ENCODE assay signal across 8 mouse cellular contexts in genomic region chr1:75236117-75237050, GRCm38 (mm10). TPM values are rescaled to one million over a fixed set of nuclear protein-coding genes. Genes with fewer than 3 reads are reported as not detected.
DNase-seq lines count a peak whose midpoint lies in the region; ATAC-seq lines count a peak whose summit lies in the region.

Gene Dnajb2, plus strand, starts transcription at chr1:75236406.

- H3K4me3 ChIP-seq in brown adipose tissue, adult 24 weeks (ENCODE audit: insufficient read depth, low read depth, low read length), result peak within 1 kb of the TSS; percentile 82
- H3K4me3 ChIP-seq in forebrain, embryonic 10.5 days, result peak within 1 kb of the TSS; percentile 79
- H3K4me3 ChIP-seq in heart, embryonic 14.5 days (ENCODE audit: control insufficient read depth in 1 of 2, insufficient read depth in 1 of 2, low read depth in 1 of 2, low read length in 2 of 2), result peak within 1 kb of the TSS; percentile 66 to 70
- peak within 1 kb of the TSS; percentile 65 for H3K4me3 ChIP-seq in liver, embryonic 13.5 days (replicated peaks)
- H3K4me3 ChIP-seq in stomach, embryonic 14.5 days (ENCODE audit: low read depth, low read length), result peak within 1 kb of the TSS; percentile 60

- DNase-seq in forebrain, embryonic 10.5 days (ENCODE audit: extremely low spot score, low spot score), result peak; percentile 82
- peak; percentile 93 for DNase-seq in kidney, postnatal 10 days
- peak; percentile 94 for DNase-seq in liver, embryonic 13.5 days
- peak; percentile 91 to 92 for DNase-seq in natural killer cell, adult 2 months (ENCODE audit: low spot score in 2 of 2)

- peaks cover 12% of the 10 kb centered on the region for H3K27me3 ChIP-seq in forebrain, embryonic 10.5 days (ENCODE audit: poor library complexity, severe bottlenecking)
- H3K27me3 ChIP-seq in heart, embryonic 14.5 days (ENCODE audit: control insufficient read depth, insufficient read depth, low read length), result no peaks in the 10 kb centered on the region
- H3K27me3 ChIP-seq in liver, embryonic 13.5 days, result no peaks in the 10 kb centered on the region
- no peaks in the 10 kb centered on the region for H3K27me3 ChIP-seq in stomach, embryonic 14.5 days (ENCODE audit: control insufficient read depth, insufficient read depth, low read length)

- ATAC-seq in CD4-positive, CD25-positive, alpha-beta regulatory T cell, adult 4 months, result peak; percentile 74
- peak; percentile 86 for ATAC-seq in heart, embryonic 14.5 days (ENCODE audit: insufficient number of reproducible peaks, insufficient read depth, low FRiP score, low read depth)
- ATAC-seq in liver, embryonic 13.5 days (ENCODE audit: low read depth), result peak; percentile 96
- ATAC-seq in stomach, embryonic 14.5 days (ENCODE audit: insufficient number of reproducible peaks, insufficient read depth, low FRiP score, low read depth), result peak; percentile 92

- peak within 1 kb of the TSS; percentile 88 for H3K4me2 ChIP-seq in heart, embryonic 14.5 days (ENCODE audit: low read length)
- H3K4me2 ChIP-seq in liver, embryonic 13.5 days, result peak within 1 kb of the TSS; percentile 87
- H3K4me2 ChIP-seq in stomach, embryonic 14.5 days (replicated peaks; ENCODE audit: low read depth, low read length), result peak within 1 kb of the TSS; percentile 88

- H3K9me3 ChIP-seq in forebrain, embryonic 10.5 days, result no peaks in the 10 kb centered on the region
- no peaks in the 10 kb centered on the region for H3K9me3 ChIP-seq in heart, embryonic 14.5 days (ENCODE audit: control insufficient read depth, low read length)
- H3K9me3 ChIP-seq in liver, embryonic 13.5 days (replicated peaks), result no peaks in the 10 kb centered on the region
- H3K9me3 ChIP-seq in stomach, embryonic 14.5 days (ENCODE audit: control insufficient read depth, low read depth, low read length), result no peaks in the 10 kb centered on the region

- peak within 1 kb of the TSS; percentile 89 for H3K9ac ChIP-seq in heart, embryonic 14.5 days (ENCODE audit: low read length)
- H3K9ac ChIP-seq in liver, embryonic 13.5 days, result peak within 1 kb of the TSS; percentile 77
- H3K9ac ChIP-seq in stomach, embryonic 14.5 days (replicated peaks; ENCODE audit: low read depth, low read length), result peak within 1 kb of the TSS; percentile 53

- H3K4me1 ChIP-seq in brown adipose tissue, adult 24 weeks (ENCODE audit: control insufficient read depth, insufficient read depth, insufficient read length, low read length), result peaks cover 9% of the 10 kb centered on the region
- peaks cover 30% of the 10 kb centered on the region for H3K4me1 ChIP-seq in forebrain, embryonic 10.5 days
- peaks cover 13 to 27% of the 10 kb centered on the region in 2 experiments for H3K4me1 ChIP-seq in heart, embryonic 14.5 days (ENCODE audit: control insufficient read depth in 2 of 2, insufficient read depth in 2 of 2, low read length in 2 of 2)
- H3K4me1 ChIP-seq in liver, embryonic 13.5 days (replicated peaks), result peaks cover 61% of the 10 kb centered on the region
- peaks cover 2% of the 10 kb centered on the region; the same call in 1 of the 2 replicates for H3K4me1 ChIP-seq in stomach, embryonic 14.5 days (ENCODE audit: control insufficient read depth, insufficient read depth, low read length)

- peak within 1 kb of the TSS; percentile 99 for H3K27ac ChIP-seq in brown adipose tissue, adult 24 weeks (replicated peaks; ENCODE audit: low read depth, low read length)
- H3K27ac ChIP-seq in forebrain, embryonic 10.5 days, result peak within 1 kb of the TSS; percentile 91
- H3K27ac ChIP-seq in heart, embryonic 14.5 days (replicated peaks in 1 of 2; ENCODE audit: control insufficient read depth in 1 of 2, insufficient read depth in 1 of 2, low read depth in 2 of 2, low read length in 2 of 2), result peak within 1 kb of the TSS; percentile 93 to 94
- peak within 1 kb of the TSS; percentile 99 for H3K27ac ChIP-seq in liver, embryonic 13.5 days
- H3K27ac ChIP-seq in stomach, embryonic 14.5 days (ENCODE audit: low read length), result peak within 1 kb of the TSS; percentile 66

- peaks cover 18% of the 10 kb centered on the region for H3K36me3 ChIP-seq in forebrain, embryonic 10.5 days (replicated peaks)
- H3K36me3 ChIP-seq in heart, embryonic 14.5 days (ENCODE audit: control insufficient read depth, insufficient read depth, low read length), result peaks cover 34% of the 10 kb centered on the region
- H3K36me3 ChIP-seq in liver, embryonic 13.5 days, result peaks cover 19% of the 10 kb centered on the region
- peaks cover 11% of the 10 kb centered on the region; the same call in 1 of the 2 replicates for H3K36me3 ChIP-seq in stomach, embryonic 14.5 days (ENCODE audit: control insufficient read depth, insufficient read depth, low read length)

- under 1% methylated on average over 63 of the region's 64 CpGs for WGBS in forebrain, embryonic 10.5 days
- under 1% methylated on average over 64 of the region's 64 CpGs for WGBS in heart, embryonic 14.5 days
- 1% methylated on average over 64 of the region's 64 CpGs for WGBS in liver, embryonic 13.5 days (ENCODE audit: insufficient replicate concordance)
- WGBS in stomach, embryonic 14.5 days, result under 1% methylated on average over 64 of the region's 64 CpGs

RNA-seq across cellular contexts. Expression of gene Dnajb2, which starts in this region (rescaled TPM):
- 10 to 100 TPM in 1 of 2 experiments, 1 to 10 TPM in 1; 10.0 to 10.3 TPM for polyA plus RNA-seq in CD4-positive, CD25-positive, alpha-beta regulatory T cell, adult 4 months (2017; shearing (Covaris generic))
- polyA plus RNA-seq in brown adipose tissue, adult 24 weeks (2012; ENCODE audit: insufficient read depth, insufficient read length, missing spikeins), result 39.6 and 65.4 TPM in 2 replicates
- polyA plus RNA-seq in forebrain, embryonic 10.5 days (2016; fragmentation: Nextera tagmentation; extraction: Ambion mirVana), result 28.0 and 28.6 TPM in 2 replicates
- polyA plus RNA-seq in heart, embryonic 14.5 days (2014; fragmentation: Nextera tagmentation; extraction: Ambion mirVana), result 16.9 and 17.8 TPM in 2 replicates
- 31.2 and 34.7 TPM in 2 replicates for polyA plus RNA-seq in liver, embryonic 13.5 days (2015; fragmentation: Nextera tagmentation; extraction: Ambion mirVana)
- polyA plus RNA-seq in stomach, embryonic 14.5 days (2014; fragmentation: Nextera tagmentation; extraction: Ambion mirVana), result 14.3 and 14.4 TPM in 2 replicates

Comparison
In these comparisons a context has a peak if more than half of its experiments do, and no peak if none do; other contexts are left out.
1. Peak in every context shown above with its lines: DNase-seq, ATAC-seq, H3K4me3 ChIP-seq and H3K27ac ChIP-seq.